Mouse (Mus musculus) olfactory bulb, adult 2 months (tissue): Measurements from ENCODE around the gene Gm10645.

Experiments used
- CTCF ChIP-seq: fragments of 200-500 bp; IDR thresholded peaks from 2 replicates; pipeline ENCODE4 v1.5.1; 2012; ENCODE audit warnings: low read depth, mild to moderate bottlenecking, low read length, moderate library complexity; ENCODE audit not compliant: insufficient read depth
- POLR2A ChIP-seq: fragments of 200-500 bp; IDR thresholded peaks from 2 replicates; pipeline ENCODE4 v1.6.1; 2012; ENCODE audit warnings: mild to moderate bottlenecking, low read depth, low read length, moderate library complexity; ENCODE audit not compliant: insufficient read depth

DNA sequence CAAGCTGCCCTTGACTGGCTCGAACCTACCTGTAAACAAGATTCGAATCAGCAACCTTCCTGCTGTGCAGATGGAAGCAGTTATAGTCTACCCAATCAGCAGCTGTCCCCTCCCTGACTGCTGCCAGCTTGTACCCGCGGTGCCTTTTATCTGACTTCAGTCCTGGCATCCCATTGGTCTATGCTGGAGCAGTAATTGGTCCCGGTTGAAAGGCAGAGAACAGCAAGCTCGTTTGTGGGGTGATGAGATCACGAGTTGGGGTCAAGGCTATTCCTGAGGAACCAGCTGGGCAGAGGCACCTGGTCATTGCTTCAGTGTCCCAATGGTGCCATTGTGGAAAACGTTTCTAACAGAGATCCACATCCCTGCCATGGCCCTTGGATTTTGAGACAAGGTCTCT lies 33.7 kb upstream of the Gm10645 start:
- TF ChIP-seq CTCF (no peak), POLR2A (no peak)
